Mouse (Mus musculus): ENCODE results near the gene Rufy1.

DNA sequence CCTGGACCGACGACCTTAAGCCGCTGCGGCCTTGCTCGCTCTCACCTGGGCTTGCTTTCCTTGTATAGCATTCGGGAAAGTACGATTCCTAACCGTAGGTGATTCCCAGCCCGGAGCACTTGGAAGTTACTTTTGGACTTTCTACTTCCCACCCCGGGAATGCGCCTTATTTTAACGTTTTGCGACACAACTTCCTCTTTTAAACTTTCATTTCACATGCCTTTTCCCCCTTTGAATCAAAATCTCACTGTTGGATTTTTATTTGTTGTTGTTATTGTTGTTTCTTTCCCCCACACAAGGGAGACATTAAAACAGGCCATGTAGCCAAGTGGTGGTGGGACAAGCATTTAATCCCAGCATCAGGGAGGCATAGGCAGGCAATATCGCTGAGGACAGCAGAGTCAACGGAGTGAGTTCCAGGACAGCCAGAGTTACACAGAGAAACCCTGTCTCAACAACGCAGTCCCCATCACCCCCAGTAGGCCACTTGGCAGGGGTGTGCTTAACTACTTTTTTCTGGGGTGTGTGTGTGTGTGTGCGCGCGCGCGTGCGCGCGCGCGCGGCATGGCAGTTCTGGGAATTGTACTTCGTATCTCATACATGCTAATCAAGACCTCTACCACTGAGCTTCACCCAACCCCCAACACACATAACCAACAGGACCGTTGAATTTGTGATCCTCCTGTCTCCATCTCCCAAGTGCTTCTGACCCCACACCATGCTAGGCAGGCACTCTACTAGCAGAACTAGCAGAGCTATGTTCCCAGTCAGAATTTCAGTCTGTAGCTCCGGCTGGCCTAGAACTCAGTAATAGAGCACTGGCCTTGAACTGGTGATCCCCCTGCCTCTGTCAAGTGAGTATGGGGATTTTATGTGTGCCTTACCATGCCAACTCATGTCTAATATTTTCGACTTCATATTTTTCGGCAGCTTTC lies 476 bp upstream of the Rufy1 start:
- TF ChIP-seq CTCF (conservative IDR thresholded peaks at IDR 0.05; ENCODE audit: low read length) (no peak), POU5F1 (IDR thresholded peaks at IDR 0.05; ENCODE audit: borderline replicate concordance, low read length) (no peak), NANOG (IDR thresholded peaks at IDR 0.05; ENCODE audit: borderline replicate concordance, low read length) (no peak)
